Mouse (Mus musculus) CH12.LX (cell line): ENCODE data around the gene Mxd1. TPM values are rescaled to one million over a fixed set of nuclear protein-coding genes. Genes with fewer than 3 reads are reported as not detected.
A peak's percentile ranks its signal among the peaks of the same experiment; 100 is the strongest.

Experiments used
- DNase-seq: peaks from one replicate; pipeline ENCODE4 v3.0.0-alpha.2; 2013; ENCODE audit errors: extremely low read depth
- H3K27ac ChIP-seq: 2 replicates; pipeline ENCODE4 v1.5.1; 2012; ENCODE audit warnings: low read depth, mild to moderate bottlenecking, control low read depth, moderate library complexity; ENCODE audit not compliant: insufficient read depth
- H3K27me3 ChIP-seq: replicated peaks from 2 replicates; pipeline ENCODE3; 2012; ENCODE audit warnings: inconsistent platforms
- H3K36me3 ChIP-seq, 2 experiments: replicated peaks in 1 of 2; 2 replicates each; pipeline versions ENCODE3 to v1.6.1; 2012; ENCODE audit warnings: inconsistent platforms in 1 of 2, low read length in 1 of 2, mild to moderate bottlenecking in 1 of 2, mixed read lengths in 1 of 2, moderate library complexity in 1 of 2; ENCODE audit not compliant: control insufficient read depth in 1 of 2, insufficient read depth in 1 of 2
- H3K4me1 ChIP-seq, 2 experiments: 2 replicates each; pipeline ENCODE4 v1.6.1; 2012; ENCODE audit warnings: inconsistent platforms in 1 of 2, moderate library complexity in 1 of 2; ENCODE audit not compliant: insufficient read depth in 2 of 2, control insufficient read depth in 1 of 2
- H3K4me2 ChIP-seq: 2 replicates; pipeline ENCODE4 v1.6.1; 2012; ENCODE audit warnings: low read depth, mild to moderate bottlenecking, control low read depth; ENCODE audit not compliant: poor library complexity, insufficient read depth, severe bottlenecking
- H3K4me3 ChIP-seq, 3 experiments: fragments of 150-350 bp in 1 of 3; sonication (generic) in 1 of 3; replicated peaks in 1 of 3; 2 replicates each; pipeline versions ENCODE3 to v1.5.1; 2011 to 2012; ENCODE audit warnings: low read depth in 2 of 3, low read length in 2 of 3, mild to moderate bottlenecking in 2 of 3, moderate library complexity in 2 of 3, control low read depth in 1 of 3, improper control_type of control experiment in 1 of 3, inconsistent platforms in 1 of 3, mixed read lengths in 1 of 3; ENCODE audit not compliant: poor library complexity in 1 of 3
- H3K79me2 ChIP-seq: replicated peaks from 2 replicates; pipeline ENCODE4 v1.6.1; 2012; ENCODE audit warnings: mild to moderate bottlenecking, moderate library complexity; ENCODE audit not compliant: control insufficient read depth, poor library complexity, insufficient read depth, severe bottlenecking; ENCODE audit errors: extremely low read depth
- H3K9ac ChIP-seq: 2 replicates; pipeline ENCODE4 v1.6.1; 2012; ENCODE audit warnings: low read depth, mild to moderate bottlenecking, control low read depth, moderate library complexity; ENCODE audit not compliant: insufficient read depth
- H3K9me3 ChIP-seq: replicated peaks from 2 replicates; pipeline ENCODE3; 2012; ENCODE audit warnings: low read length, inconsistent platforms, mixed read lengths
- BHLHE40 ChIP-seq: IDR thresholded peaks from 2 replicates; pipeline ENCODE4 v1.6.1; 2011; ENCODE audit warnings: mild to moderate bottlenecking, low read depth, low read length, improper control_type of control experiment
- CHD1 ChIP-seq: IDR thresholded peaks from 2 replicates; pipeline ENCODE4 v1.6.1; 2012; ENCODE audit warnings: low read depth, low read length, improper control_type of control experiment, inconsistent platforms
- CHD2 ChIP-seq: IDR thresholded peaks from 2 replicates; pipeline ENCODE4 v1.6.1; 2011; ENCODE audit warnings: low read length, improper control_type of control experiment
- EP300 ChIP-seq: IDR thresholded peaks from 2 replicates; pipeline ENCODE4 v1.6.1; 2011; ENCODE audit warnings: low read length, improper control_type of control experiment
- ETS1 ChIP-seq: conservative IDR thresholded peaks from 2 replicates; pipeline ENCODE4 v1.6.1; 2012; ENCODE audit warnings: low read depth, mild to moderate bottlenecking, inconsistent platforms, low read length, improper control_type of control experiment, moderate library complexity
- HCFC1 ChIP-seq: IDR thresholded peaks from 2 replicates; pipeline ENCODE4 v1.6.1; 2012; ENCODE audit warnings: low read depth, mild to moderate bottlenecking, inconsistent platforms, low read length, improper control_type of control experiment
- IRF4 ChIP-seq: IDR thresholded peaks from 2 replicates; pipeline ENCODE4 v1.6.1; 2014; ENCODE audit warnings: low read depth, mild to moderate bottlenecking, inconsistent platforms, low read length, improper control_type of control experiment
- MAX ChIP-seq: IDR thresholded peaks from 2 replicates; pipeline ENCODE4 v1.6.1; 2011; ENCODE audit warnings: low read length, improper control_type of control experiment
- MAZ ChIP-seq: IDR thresholded peaks from 2 replicates; pipeline ENCODE4 v1.6.1; 2012; ENCODE audit warnings: low read depth, mild to moderate bottlenecking, inconsistent platforms, low read length, improper control_type of control experiment, moderate library complexity
- NELFE ChIP-seq: IDR thresholded peaks from 2 replicates; pipeline ENCODE4 v1.6.1; 2011; ENCODE audit warnings: low read depth, low read length, improper control_type of control experiment
- NRF1 ChIP-seq: IDR thresholded peaks from 2 replicates; pipeline ENCODE4 v1.6.1; 2014; ENCODE audit warnings: low read depth, mild to moderate bottlenecking, inconsistent platforms, low read length, improper control_type of control experiment, moderate library complexity
- POLR2AphosphoS2 ChIP-seq: IDR thresholded peaks from 2 replicates; pipeline ENCODE4 v1.6.1; 2011; ENCODE audit warnings: low read depth, low read length, improper control_type of control experiment
- RAD21 ChIP-seq: IDR thresholded peaks from 2 replicates; pipeline ENCODE4 v1.6.1; 2011; ENCODE audit warnings: low read depth, mild to moderate bottlenecking, low read length, improper control_type of control experiment, moderate library complexity
- RCOR1 ChIP-seq: conservative IDR thresholded peaks from 2 replicates; pipeline ENCODE4 v1.6.1; 2012; ENCODE audit warnings: low read depth, mild to moderate bottlenecking, inconsistent platforms, low read length, improper control_type of control experiment
- SIN3A ChIP-seq: IDR thresholded peaks from 2 replicates; pipeline ENCODE4 v1.6.1; 2012; ENCODE audit warnings: low read length, improper control_type of control experiment, inconsistent platforms
- TCF12 ChIP-seq: IDR thresholded peaks from 2 replicates; pipeline ENCODE4 v1.6.1; 2014; ENCODE audit warnings: low read depth, mild to moderate bottlenecking, inconsistent platforms, low read length, improper control_type of control experiment
- USF1 ChIP-seq: IDR thresholded peaks from 2 replicates; pipeline ENCODE4 v1.6.1; 2014; ENCODE audit warnings: low read depth, mild to moderate bottlenecking, inconsistent platforms, low read length, improper control_type of control experiment
- USF2 ChIP-seq: conservative IDR thresholded peaks from 2 replicates; pipeline ENCODE4 v1.6.1; 2011; ENCODE audit warnings: low read depth, low read length, improper control_type of control experiment
- ZMIZ1 ChIP-seq: IDR thresholded peaks from 2 replicates; pipeline ENCODE4 v1.6.1; 2012; ENCODE audit warnings: low read depth, mild to moderate bottlenecking, inconsistent platforms, low read length, improper control_type of control experiment
- dilution Hi-C: fragments of 300-500 bp; cut with MboI; formaldehyde crosslinking; loops from 2 replicates; pipeline ENCODE4 v1.14.3; 2020; ENCODE audit warnings: low sequenced_read_pairs; ENCODE audit not compliant: extremely low pct_unique_long_range_greater_than_20kb, extremely low pct_ligation_motif_present
- in situ Hi-C: fragments of 300-500 bp; cut with MboI; formaldehyde crosslinking; loops from 3 replicates; pipeline ENCODE4 v1.14.3; 2019; ENCODE audit warnings: low sequenced_read_pairs, low pct_ligation_motif_present, low pct_unique_long_range_greater_than_20kb, mixed read lengths
- polyA plus RNA-seq: library from polyadenylated mRNA; unstranded; fragments of >175 nt; gene quantifications from 2 replicates; pipeline ENCODE4 v1.2.1, GENCODE M21; 2012; ENCODE audit warnings: low read depth; ENCODE audit not compliant: insufficient read length
- total RNA-seq, 2 experiments: library from RNA; depleted of rRNA; stranded (reverse); fragments of 300-350 nt in 1 of 2; fragments of >200 nt in 1 of 2; gene quantifications; 2 replicates each; pipeline ENCODE4 v1.2.3; 2012 to 2014

The Mxd1 gene
- total and polyA plus RNA-seq, 3 experiments: 0.50 to 1.6 (median 0.97) TPM

- TF ChIP-seq ETS1: no peak
- TF ChIP-seq RCOR1: no peak
- TF ChIP-seq, all 38 proteins: peak for 0
- no peak overlapping the region for H3K4me2 ChIP-seq
- no peak overlapping the region for H3K4me3 ChIP-seq
- no peak overlapping the region for H3K9ac ChIP-seq
- no peaks in the 10 kb centered on the region for H3K27me3 ChIP-seq
- no peaks in the 10 kb centered on the region for H3K9me3 ChIP-seq
- peaks cover 4 to 31% of the 10 kb centered on the region in 2 experiments for H3K36me3 ChIP-seq
- dilution Hi-C loops: no loop called here
- H3K4me1 ChIP-seq: peaks cover 2 to 17% of the 10 kb centered on the region in 2 experiments; a peak in 3 of 4 replicates
- H3K79me2 ChIP-seq: peaks cover 8% of the 10 kb centered on the region
- no peak overlapping the region for H3K27ac ChIP-seq
- no peak for DNase-seq
- in situ Hi-C loops: no loop called here
These were observed 18.0 kb upstream of the Mxd1 start for GRCm38 (mm10) chr6:86686971-86687370.

- Histone ChIP-seq H3K79me2 (peaks cover 8% of the 10 kb centered on the region), H3K27ac (no peak overlapping the region), H3K9ac (peak overlapping the region; percentile 46), H3K36me3 (peaks cover 19 to 40% of the 10 kb centered on the region in 2 experiments), H3K4me2 (peak overlapping the region; percentile 45), H3K9me3 (no peaks in the 10 kb centered on the region), H3K27me3 (no peaks in the 10 kb centered on the region), H3K4me3 (peak overlapping the region in 2 of 3 experiments; percentile 91 to 97), H3K4me1 (peaks cover 2 to 17% of the 10 kb centered on the region in 2 experiments; a peak in 3 of 4 replicates)
- in situ Hi-C loops (no loop called here), dilution Hi-C loops (no loop called here)
- TF ChIP-seq SIN3A: no peak
- TF ChIP-seq NELFE: no peak
- no peak for TF ChIP-seq MAZ
- no peak for TF ChIP-seq POLR2AphosphoS2
- no peak for TF ChIP-seq USF1
- no peak for TF ChIP-seq EP300
- TF ChIP-seq CHD1: no peak
- no peak for TF ChIP-seq TCF12
- TF ChIP-seq ZMIZ1: no peak
- no peak for TF ChIP-seq IRF4
- no peak for TF ChIP-seq USF2
- TF ChIP-seq BHLHE40: no peak
- TF ChIP-seq HCFC1: no peak
- no peak for TF ChIP-seq MAX
- no peak for TF ChIP-seq RAD21
- TF ChIP-seq RCOR1: no peak
- TF ChIP-seq CHD2: no peak
- TF ChIP-seq NRF1: no peak
- no peak for DNase-seq
These were observed 15.7 kb upstream of the Mxd1 start for GRCm38 (mm10) chr6:86684655-86685011.
